Mouse (Mus musculus): ENCODE results near the gene Tubgcp6.

DNA sequence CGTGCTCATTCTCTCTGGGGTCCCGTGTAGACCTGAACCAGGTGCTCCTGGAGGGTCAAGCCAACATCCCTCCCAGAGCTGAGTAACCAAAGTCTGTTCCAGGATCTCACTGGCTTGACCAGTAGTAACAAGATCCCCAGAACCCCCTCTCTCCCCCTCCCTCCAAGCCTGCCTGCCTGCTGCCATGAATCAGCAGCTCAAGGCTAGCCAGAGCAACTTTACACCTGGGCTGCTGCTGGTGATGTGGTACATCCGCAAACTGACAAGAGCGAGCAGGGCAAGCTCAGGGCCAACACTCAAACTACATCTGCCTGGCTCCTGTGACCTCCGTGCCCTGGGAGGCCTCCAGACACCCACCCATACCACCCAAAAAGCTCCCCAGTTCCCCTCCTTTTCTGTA lies 18.5 kb upstream of the Tubgcp6 start:
- TF ChIP-seq EP300 (IDR thresholded peaks at IDR 0.05; ENCODE audit: insufficient read depth, low read depth, low read length), result no peak
- no peak for TF ChIP-seq POLR2A (IDR thresholded peaks at IDR 0.05; ENCODE audit: insufficient read depth, low read depth, low read length)
